Mouse (Mus musculus) adrenal gland, adult 2 months (tissue): ENCODE measurements at regions not wholly inside any gene's neighbourhood (a gene's known extent, or its start where the extent isn't known, plus 50 kb on each side); places are given as distances from the start of the nearest gene placed in this dataset.

ENCODE experiments used
- DNase-seq: peaks from one replicate; pipeline ENCODE4 v3.0.0; 2021

DNA sequence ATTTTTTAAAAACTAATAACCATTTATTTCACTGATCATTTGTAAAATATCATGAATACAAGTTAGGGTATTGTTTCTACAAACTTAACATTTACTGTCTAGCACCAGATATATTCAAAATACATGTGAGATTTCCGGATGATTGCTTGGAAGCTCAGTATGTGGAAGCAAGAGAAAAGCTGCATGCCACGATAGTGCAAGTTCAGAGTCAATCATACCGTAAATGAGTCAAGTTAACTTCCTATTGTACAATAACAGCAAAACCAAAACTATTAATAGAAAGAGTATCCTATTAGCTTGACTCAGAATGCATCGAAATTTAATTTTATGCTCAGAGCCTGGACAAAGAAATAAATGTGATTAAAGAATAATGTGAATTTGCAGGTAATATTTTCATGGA lies 1284.6 kb upstream of the Cited2 start:
- no peak for DNase-seq

DNA sequence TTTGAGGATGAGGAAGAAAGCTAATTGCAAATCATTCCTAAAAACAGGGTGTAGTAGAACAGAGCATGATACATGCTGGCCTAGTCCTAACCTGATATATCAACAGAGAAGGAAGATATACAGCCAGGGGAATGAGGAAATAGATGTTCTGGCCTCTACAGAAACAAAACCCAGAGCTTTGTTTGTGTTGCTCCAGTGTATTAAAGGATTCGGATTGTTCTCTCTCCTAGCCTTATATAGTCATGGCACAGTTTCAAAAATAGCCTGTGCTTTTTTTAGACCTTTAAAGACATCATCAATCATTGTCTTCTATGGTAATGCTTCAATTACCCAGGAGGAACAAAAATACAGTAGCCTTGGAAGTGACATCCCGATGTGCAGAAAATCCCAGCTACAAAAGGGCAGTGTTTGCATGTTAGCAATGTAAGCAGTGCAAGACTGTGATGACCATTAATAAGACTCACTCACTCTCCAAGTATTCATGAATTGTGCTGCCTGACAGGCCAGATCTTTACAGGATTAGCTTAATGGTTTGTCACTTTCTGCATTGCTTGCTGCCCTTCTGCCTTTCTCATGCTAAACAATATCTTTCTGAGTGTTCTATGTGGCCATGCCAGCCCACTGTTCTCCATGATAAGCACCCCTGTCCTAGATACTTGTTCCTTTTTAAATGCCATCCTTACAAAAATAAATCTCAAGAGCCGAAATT lies 1281.9 kb upstream of the Cited2 start:
- DNase-seq: peak; percentile 3

DNA sequence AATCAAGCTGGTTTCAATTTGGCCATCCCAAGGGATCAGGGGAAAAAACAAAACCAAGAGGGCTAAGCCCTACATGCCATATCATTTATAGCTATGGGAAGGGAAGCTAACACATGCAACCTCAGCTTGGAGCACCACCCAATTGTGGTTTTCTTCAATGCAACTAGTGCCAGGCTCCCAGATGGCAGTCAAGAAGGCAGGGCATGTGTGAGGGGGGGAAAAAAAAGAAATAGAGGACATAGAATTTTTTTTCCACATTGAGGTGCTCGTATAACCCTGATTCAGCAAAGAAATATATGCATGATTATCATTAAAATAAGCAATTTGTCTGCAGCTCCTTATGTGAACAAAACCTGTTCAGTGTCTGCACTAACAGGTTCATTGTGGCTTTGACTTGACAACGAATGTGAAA lies 1281.4 kb upstream of the Cited2 start:
- DNase-seq: no peak

DNA sequence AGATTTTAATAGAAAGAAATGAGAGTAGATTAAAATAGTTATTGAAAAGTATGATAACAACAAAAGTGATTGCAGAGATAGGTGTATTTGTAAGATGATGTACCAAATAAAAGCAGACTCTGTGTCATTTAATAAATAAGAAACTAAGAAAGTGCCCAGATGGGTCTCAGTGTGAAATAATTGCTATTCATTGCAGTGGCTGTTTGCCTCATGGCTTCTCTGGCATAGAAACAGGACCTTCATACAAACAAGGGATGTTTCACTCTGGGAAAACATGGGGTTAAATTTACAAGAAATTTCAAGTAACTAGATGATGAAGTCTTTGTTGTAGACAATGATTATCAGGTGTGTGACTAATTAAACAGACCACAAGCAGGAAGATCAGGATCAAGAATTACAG lies 1279.1 kb upstream of the Cited2 start:
- no peak for DNase-seq

DNA sequence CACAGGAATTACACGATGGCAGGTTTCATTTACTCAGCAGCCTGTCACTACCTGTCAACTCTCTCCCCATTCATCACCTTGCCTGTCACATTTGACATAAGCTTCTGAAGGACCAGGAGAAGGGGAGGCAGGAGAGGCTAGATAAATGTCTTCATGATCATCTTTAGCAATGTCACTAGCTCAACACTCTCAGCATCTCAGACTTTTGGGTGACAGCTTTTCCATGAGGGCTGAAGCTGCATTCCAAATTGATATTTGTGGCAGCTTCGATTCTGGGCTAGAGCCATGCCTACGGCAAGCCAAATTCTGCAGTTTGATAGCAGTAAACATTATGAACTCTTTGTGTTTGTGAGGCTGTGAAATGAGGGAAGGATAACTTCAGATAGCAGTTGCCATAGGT lies 1255.1 kb upstream of the Cited2 start:
- DNase-seq: no peak

DNA sequence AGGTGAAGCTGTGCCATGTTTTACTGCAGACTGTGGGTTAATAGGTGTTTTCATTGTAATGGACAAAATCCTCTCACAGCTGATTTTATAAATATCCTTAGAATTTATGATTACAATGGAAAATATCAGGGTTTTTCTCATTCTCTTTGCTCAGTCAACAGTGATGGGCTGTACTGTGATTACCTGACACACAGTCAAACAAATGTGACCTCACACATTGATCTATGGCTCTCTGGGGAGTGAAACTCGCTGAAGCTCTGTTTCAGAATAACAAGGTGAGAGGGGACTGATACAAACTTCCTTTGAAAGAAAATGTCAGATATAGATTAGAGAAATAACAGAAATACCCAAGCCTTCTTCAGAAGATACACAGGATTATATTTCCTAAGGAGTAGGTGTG lies 1253.3 kb upstream of the Cited2 start:
- no peak for DNase-seq

DNA sequence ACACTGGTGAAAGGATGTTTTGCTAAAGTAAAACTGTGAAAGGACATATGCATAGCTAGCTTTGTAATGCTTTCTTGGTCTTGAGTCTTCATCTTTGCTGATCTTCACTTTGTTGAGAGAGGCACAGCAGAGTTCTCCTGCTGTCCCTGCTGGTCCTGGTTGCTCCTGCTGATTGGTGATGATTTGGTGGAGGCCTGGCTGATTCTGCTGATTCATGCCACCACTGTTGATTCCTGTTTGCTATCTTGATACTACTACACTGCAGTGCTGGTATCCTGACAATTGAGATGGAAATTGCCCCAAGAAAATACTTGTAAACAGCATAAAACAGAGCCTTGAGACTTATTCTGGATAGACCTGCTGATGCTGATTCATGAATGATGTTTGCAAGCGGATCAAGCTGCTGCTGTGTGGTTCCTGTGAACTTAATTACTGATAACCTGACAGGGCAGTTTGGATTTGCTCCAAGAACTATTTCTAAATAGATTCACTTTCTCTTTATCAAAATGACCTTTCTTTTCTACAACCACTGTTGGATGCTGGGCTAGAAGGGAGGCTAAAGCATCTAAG lies 1249.0 kb upstream of the Cited2 start:
- peak; percentile 3 for DNase-seq

DNA sequence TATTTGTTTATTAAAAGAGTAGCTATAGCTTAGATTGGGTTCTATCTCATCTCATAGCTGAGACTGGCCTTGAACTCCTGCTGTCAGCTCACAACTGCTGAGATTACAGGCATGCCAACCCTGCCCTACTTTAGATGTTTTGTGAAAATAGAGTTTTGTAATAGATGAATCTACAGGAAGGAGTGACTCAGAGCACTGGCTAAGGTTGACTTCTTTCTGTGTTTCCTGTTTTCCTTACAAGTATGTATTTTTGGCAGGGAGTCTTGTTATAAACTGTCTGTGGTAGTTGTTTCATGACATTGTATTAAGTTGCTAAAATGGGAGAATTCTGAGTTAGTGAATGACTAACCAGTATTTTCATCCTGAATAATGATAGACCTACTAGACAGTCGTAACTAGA lies 1224.4 kb upstream of the Cited2 start:
- DNase-seq: peak; percentile 8

DNA sequence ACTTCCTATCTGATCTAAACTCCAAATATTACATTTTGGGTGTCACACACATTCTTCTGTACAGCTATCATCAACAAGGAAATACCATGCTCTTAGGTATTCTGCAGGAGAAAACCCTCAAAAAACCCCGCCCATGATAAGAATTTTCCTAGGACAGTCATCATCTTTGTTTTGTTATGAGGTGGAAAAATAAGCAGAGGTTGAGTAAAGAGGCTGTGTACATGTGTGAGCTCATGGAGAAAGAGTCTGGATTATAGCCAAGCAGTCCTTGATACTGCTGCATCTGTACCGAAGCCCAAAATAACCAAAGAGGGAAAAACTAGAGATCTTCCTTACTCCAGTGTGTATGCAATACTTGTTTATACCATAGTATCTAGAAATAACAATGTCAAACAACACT lies 1215.3 kb upstream of the Cited2 start:
- no peak for DNase-seq

DNA sequence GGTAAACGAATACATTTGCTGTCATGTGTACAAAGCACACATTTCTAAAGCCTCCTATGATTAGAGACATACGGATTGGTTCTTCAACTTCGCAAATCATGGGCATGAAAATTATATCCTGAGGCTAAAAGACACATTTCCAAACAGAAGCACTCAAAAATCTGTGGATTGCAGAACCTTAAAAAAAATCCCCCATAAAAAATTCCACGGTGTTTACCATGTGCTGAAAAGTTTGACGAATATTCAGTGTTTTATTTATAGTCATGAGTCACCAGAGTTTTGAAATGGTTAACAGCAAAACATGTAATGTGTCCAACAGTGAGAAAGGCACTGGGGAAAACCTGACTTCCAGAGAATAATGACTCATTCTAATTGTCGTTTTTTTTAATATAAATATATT lies 1214.9 kb upstream of the Cited2 start:
- DNase-seq: no peak

DNA sequence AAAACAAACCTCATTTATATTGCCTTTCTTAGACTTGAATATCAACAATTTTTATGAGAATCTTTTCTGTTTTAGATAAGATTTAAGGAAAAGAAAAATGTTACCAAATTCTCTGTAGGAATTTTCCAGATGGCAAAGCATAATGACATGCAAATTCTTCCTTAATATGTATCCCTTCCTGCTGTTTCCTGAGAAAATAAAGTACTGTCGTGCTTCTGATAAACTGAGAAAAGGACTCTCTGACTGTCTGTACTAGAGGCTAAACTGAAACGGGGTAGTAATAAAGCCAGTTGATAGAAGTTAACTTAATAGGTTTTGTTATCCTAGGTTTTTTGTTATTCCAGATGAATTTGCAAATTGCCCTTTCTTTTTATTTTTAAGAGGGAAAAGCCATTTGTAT lies 1208.4 kb upstream of the Cited2 start:
- DNase-seq: no peak

DNA sequence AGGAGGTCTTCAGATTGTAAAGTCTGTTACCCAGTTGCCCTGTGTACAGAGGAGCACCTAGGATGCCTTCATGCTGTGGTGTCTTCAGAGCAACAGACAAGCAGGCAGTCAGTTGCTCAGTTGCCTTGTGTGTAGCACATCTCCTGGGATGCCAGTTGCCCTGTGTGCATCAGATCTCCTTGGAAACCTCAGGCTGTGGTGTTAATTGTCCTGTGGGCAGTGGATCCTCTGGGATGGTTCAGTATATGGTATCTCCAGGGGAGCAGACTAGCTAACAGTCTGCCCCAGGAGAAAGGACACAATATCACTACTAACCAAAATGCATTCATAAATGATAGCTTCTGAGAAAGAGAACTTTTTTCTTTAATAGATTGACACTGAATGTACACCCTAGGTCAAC lies 1201.1 kb upstream of the Cited2 start:
- DNase-seq: no peak

DNA sequence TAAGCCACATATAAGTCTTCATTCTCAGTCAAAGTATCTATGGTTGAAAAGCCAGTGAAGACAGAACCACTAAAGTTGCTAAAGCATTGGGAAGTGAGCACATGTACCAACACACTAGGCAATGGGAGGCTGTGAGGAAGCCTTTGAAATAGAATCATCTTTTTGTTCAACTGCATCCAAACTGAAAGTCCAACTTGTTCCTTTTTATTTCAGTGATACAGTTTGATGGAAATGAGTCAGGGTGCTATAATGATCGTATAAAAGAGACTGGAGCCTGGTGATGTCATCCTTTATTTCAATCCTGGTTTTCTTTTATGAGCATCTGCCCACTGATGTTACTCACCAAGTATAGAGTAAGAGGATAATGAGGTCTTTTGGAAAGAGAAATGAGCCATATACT lies 1198.9 kb upstream of the Cited2 start:
- DNase-seq: no peak

DNA sequence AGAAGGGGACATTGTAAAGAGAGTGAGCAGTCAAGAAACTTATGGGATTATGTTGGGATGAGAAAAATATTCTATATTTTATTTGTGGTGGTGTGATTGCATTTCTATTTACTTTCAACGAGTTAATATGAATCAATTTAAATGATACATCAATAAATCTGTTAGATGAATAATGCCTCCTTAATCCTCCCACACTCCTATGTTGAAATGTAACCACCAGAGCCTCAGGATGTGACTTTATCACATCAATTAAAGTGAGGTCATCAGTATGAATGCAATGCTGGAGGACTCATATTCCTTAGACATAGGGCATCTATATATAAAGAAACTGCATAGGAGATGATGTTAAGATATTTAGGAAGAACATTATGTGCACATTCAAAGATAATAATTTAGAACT lies 1195.3 kb upstream of the Cited2 start:
- no peak for DNase-seq

DNA sequence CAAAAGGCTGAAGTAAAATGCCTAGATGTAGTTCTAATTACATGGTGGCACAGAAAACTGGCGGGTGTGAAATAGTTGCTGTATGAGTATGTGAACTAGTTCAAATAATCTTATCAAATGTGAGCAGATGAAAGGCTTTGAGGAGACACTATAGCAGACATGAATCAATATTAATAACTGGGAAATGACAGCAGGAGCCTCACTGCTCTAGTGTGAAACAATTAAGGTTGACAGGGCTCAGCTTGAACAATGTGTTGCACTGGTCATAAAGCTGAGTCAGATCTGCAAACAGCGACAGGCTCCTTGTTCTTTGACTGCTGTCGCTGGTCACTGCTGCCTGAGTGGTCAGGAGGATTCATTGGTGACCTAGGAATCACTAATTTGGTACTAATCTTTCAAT lies 1185.4 kb upstream of the Cited2 start:
- no peak for DNase-seq

DNA sequence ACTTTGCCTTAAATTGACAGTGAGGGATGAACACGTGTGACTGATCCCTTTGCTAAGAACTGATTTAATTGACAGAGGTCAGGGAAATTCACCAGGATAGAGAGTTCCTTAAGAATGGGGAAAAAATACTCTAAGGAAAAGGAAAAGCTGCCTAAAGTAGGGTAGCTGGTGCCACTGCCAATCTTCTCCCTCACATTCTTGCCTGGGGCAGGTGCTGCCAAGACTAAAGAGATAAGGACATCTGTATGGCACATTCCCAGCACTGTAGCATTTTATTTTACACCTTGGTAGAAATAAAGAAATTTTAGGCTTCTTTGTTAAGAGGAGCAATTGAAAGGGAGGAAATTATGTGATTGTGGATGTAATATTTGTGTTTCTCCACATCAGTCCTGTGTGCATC lies 1184.6 kb upstream of the Cited2 start:
- DNase-seq: no peak

DNA sequence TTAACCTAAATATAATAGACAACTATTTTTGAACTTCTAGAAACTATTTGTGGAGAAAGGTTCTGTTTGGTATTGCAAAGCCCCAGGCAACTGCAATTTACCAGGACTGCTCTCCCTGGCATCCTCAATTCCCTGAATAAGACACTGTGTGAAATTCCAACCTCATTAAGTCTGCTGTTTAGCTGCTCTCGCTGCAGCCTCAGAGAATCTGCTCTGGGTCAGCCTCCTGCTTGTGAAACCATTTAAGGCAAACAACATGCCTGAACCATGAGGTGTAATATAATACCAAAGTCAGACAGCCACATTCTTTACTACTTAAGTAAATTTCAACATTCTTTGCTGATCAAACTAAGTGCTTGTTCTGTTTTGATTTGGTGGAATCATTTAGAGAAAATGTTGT lies 1177.6 kb upstream of the Cited2 start:
- DNase-seq: no peak

DNA sequence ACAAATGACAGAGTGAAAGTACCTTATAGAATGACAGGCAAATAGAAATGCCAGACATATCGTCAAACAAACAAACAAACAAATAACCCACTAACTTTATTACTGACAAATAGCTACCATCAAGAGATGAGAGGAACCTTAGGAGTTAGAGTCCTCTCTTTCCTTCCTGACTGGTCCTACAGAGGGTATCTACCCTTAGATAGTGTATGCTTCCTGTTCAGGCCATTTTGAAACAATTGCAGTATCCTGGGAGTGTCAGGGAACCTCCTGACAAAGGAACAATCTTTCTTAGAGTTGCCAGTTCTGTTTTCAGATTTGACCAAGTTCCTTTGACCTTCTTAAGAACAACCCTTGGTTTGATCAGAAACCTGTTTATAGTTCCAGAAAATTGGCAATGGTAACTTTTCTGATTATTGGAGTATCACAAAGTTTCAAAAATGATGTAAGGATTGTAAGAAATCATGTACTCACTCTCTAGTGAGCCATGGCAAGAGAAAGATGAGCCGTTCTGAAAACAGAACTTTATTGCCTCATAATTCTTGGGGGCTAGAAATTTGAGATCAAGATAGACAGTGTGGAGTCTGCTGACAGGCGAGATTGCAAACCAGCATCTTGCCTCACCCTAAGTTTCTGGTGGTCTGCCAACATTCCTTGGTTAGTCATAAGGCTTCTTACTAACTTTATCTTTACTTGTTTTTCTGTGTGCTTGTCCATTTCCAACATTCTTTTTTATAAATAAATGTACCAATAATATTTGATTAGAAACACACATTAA lies 1170.0 kb upstream of the Cited2 start:
- peak; percentile 62 for DNase-seq

DNA sequence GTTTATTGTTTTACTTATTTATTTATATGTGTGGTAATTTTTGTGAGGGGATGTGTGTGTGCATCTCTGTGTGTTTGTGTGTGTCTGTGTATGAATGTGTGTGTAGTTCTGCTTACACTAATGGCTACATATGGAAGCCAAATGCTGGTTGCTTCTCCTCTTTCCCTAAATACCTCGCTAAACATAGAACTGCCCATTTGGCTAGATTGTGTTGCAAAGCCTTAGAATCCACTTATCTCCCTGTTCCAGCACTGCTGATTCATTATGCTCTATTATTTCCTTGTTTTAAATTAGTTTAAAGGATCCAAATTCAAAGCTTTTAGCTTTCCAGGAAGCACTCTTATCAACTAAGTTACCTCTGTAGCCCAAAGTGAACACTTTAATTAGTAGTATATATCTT lies 1148.5 kb upstream of the Cited2 start:
- DNase-seq: no peak

DNA sequence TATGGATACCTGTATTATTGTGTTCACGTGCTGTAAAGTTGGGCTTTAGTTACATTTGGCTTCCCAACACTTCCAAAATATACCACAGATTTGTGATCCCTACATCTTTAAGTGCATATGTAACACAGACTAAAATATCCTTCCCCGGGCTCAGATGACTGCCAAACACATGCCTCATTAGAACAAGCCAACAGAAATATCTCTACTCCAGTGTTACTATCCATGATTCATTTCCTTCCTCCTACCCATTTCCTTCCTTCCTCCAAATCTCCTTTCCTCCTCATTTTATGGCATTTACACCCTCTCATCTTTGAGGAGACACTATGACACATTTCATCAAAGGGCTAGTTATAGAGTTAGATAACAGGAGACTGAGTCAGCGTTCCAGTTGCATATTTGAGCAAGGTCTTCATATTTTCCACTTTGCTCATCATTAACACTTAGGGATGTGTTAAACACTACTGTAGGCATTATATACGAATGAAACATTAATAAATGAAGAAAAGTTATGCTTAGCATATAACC lies 1144.4 kb upstream of the Cited2 start:
- no peak for DNase-seq

DNA sequence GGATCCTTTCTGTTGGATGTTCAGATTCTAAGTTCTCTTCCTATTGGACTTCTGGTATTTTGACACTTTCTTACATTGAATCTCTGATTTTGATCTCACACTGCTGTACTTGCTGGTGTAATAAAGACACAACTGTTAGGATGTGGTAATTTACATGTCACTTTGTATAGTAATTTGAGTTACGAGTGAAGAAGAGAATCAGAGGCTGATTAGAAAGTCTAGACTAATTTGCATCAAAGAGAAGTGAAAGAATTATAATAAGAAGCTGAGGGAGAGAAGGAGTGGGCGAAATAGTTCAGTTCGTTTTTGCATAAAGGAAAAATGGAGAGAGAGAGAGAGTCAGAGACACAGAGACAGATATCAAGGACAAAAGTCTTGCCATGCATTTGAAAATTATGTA lies 1142.8 kb upstream of the Cited2 start:
- DNase-seq: no peak

DNA sequence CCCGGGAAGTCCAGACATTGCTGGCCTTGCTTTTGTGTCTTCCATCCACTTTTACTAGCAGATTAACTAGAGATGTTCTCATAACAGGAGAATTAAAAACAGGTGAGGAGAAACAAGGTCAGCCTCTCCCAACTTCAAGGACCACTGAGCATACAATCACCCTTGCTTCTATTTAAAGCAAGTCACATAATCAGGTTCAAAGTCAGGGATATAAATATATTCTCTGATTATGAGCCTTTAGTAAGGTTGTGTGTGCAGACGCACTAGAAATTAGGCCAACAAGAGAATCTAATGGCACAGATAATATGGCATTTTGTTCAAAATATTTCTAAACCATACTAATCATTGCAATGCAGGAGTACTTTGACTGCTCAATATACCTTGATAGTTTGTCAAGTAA lies 1134.2 kb upstream of the Cited2 start:
- DNase-seq: no peak

DNA sequence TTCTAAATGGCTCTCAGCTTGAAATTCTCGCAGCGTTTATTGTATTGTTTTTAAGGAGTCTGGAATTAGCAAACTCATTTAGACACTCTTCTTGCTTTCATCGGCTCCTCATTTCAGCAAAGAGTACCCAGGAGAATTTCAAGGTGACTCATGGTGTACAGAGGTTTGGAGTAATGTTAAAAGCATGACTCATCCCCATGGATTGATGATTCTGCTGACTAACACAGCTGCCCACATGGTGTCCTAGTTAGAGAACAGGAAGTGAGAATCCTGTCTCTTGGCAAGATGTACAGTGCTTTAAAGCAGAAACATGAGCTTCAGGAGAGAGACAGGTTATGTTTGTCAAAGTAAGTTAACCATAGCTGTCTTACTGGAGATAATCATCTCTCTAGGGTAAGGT lies 1133.6 kb upstream of the Cited2 start:
- DNase-seq: peak; percentile 68

DNA sequence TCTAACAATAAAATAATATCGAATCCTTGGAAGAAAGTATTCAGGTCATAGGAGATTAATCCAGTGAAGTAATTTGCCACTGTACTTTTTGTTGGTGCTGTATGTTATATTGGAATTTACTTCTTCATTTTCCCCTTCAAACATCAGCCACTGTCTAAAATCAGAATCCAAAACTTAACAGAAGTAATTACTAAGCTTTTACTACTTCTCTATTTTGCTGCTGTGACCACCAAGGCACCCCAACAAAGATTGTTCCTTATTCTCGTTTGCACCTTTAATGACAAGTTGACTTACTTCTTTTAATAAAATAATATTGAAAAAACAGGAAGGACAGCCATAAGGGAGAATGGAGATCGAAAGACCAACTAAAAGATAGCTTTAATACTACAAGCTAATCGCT lies 1130.1 kb upstream of the Cited2 start:
- no peak for DNase-seq
